Mouse (Mus musculus) limb, embryonic 11.5 days (tissue): ENCODE results near the gene Fem1a. TPM values are rescaled to one million over a fixed set of nuclear protein-coding genes. Genes with fewer than 3 reads are reported as not detected.

Source experiments
- ATAC-seq: fragments of 200-750 bp; cut with Nextera tagmentation; 2 replicates; pipeline ENCODE4 v1.8.0; 2017; ENCODE audit warnings: low read depth; ENCODE audit not compliant: insufficient number of reproducible peaks, low FRiP score, low TSS enrichment
- DNase-seq: peaks from one replicate; pipeline ENCODE4 v3.0.0-alpha.2; 2015; ENCODE audit warnings: low spot score
- H3K27ac ChIP-seq: fragments of 300-500 bp; sonication (generic); replicated peaks from 2 replicates; pipeline ENCODE4 v1.5.1; 2014; ENCODE audit warnings: low read depth, mild to moderate bottlenecking, low read length
- H3K27me3 ChIP-seq: fragments of 300-500 bp; sonication (generic); 2 replicates; pipeline ENCODE4 v1.6.1; 2014; ENCODE audit warnings: mild to moderate bottlenecking, low read length, mixed read lengths; ENCODE audit not compliant: control insufficient read depth, insufficient read depth
- H3K36me3 ChIP-seq: fragments of 300-500 bp; sonication (generic); 2 replicates; pipeline ENCODE4 v1.6.1; 2014; ENCODE audit warnings: mild to moderate bottlenecking, low read length, moderate library complexity, mixed read lengths; ENCODE audit not compliant: control insufficient read depth, insufficient read depth
- H3K4me1 ChIP-seq: fragments of 300-500 bp; sonication (generic); 2 replicates; pipeline ENCODE4 v1.6.1; 2014; ENCODE audit warnings: low read length, mixed read lengths; ENCODE audit not compliant: control insufficient read depth, insufficient read depth
- H3K4me2 ChIP-seq: fragments of 300-500 bp; sonication (generic); 2 replicates; pipeline ENCODE4 v1.6.1; 2014; ENCODE audit warnings: low read depth, mild to moderate bottlenecking, moderate library complexity; ENCODE audit not compliant: severe bottlenecking
- H3K4me3 ChIP-seq: fragments of 300-500 bp; sonication (generic); 2 replicates; pipeline ENCODE4 v1.5.1; 2014; ENCODE audit warnings: low read depth, low read length
- H3K9ac ChIP-seq: fragments of 300-500 bp; sonication (generic); 2 replicates; pipeline ENCODE4 v1.6.1; 2014; ENCODE audit warnings: mild to moderate bottlenecking, low read length
- H3K9me3 ChIP-seq: fragments of 300-500 bp; sonication (generic); 2 replicates; pipeline ENCODE4 v1.6.1; 2016; ENCODE audit warnings: low read length; ENCODE audit not compliant: control insufficient read depth
- WGBS: fragments of 180-500 bp; shearing (Covaris S2); extraction: QIAGEN DNeasy Blood & Tissue Kit; methylation state at CpG from one replicate; pipeline ENCODE4 v1.1.7; 2014; 5-methylcytosine and 5-hydroxymethylcytosine counted together
- polyA plus RNA-seq: library from polyadenylated mRNA; unstranded; fragments of >200 nt; fragmentation: Nextera tagmentation; extraction: Ambion mirVana; gene quantifications from 2 replicates; pipeline ENCODE4 v1.2.1, GENCODE M21; 2014

Fem1a gene
- polyA plus RNA-seq, 1 experiment from 2014 or later, result 12.5 TPM

- peak within 1 kb of the TSS; percentile 78 for H3K4me2 ChIP-seq
- DNase-seq, result peak; percentile 88
- no peaks in the 10 kb centered on the region for H3K36me3 ChIP-seq
- H3K4me1 ChIP-seq, result peaks cover 10% of the 10 kb centered on the region; the same call in 1 of the 2 replicates
- no peaks in the 10 kb centered on the region for H3K9me3 ChIP-seq
- peak within 1 kb of the TSS; percentile 76 for H3K4me3 ChIP-seq
- ATAC-seq, result peak; percentile 99
- peak within 1 kb of the TSS; percentile 76 for H3K27ac ChIP-seq
- WGBS, result under 1% methylated on average over 75 of the region's 78 CpGs
- no peaks in the 10 kb centered on the region for H3K27me3 ChIP-seq
- H3K9ac ChIP-seq, result peak within 1 kb of the TSS; percentile 81
Observed at GRCm38 (mm10) chr17:56218377-56219191, 38.0 kb upstream of the Fem1a start, which contains the start of gene Dpp9. Gene Dpp9 (minus strand): TSS chr17:56218905.

DNA sequence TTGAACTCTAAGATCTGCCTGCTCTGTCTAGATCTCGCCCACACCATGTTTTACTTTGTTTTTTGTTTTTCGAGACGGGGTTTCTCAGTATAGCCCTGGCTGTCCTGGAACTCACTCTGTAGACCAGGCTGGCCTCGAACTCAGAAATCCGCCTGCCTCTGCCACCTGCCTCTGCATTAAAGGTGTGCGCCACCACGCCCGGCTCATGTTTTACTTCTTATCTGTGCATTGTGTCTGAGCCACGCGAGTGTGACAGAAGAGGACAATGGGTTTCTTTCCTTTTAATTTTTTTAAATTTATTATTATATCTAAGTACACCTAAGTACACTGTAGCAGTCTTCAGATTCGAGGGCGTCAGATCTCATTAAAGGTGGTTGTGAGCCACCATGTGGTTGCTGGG is 37.4 kb upstream of the Fem1a start:
- H3K9me3 ChIP-seq, result no peaks in the 10 kb centered on the region
- peak overlapping the region; percentile 76 for H3K27ac ChIP-seq
- H3K4me1 ChIP-seq, result peaks cover 10% of the 10 kb centered on the region; the same call in 1 of the 2 replicates
- H3K36me3 ChIP-seq, result no peaks in the 10 kb centered on the region
- peak overlapping the region; percentile 76 for H3K4me3 ChIP-seq
- H3K4me2 ChIP-seq, result peak overlapping the region; percentile 78
- whole genome bisulfite sequencing, result 43% methylated on average over 12 of the region's 12 CpGs
- ATAC-seq, result no peak; the same call in 1 of the 2 replicates
- no peak for DNase-seq
- H3K27me3 ChIP-seq, result no peaks in the 10 kb centered on the region
- peak overlapping the region; percentile 34; the same call in 1 of the 2 replicates for H3K9ac ChIP-seq

DNA sequence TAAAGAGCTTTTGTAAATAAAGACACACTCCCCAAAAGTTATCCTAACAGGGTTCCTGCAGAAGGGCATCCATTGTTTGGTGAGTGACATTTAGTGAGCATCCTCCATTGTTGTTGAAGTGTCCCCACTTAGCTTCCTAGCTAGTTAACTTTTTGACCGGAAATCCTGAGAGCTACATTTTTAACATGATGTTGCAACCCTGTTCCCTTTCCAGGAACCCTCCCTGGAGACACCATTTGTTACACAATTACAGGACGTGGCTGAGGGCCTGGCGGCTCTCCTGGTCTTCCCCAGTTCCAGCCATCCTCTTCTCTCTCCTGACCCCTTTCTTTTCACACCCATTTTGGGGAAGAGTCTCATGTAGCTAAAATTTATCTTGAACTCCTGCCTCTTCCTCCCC is 36.8 kb upstream of the Fem1a start:
- H3K4me2 ChIP-seq, result no peak overlapping the region

GRCm38 (mm10) chr17:56224916-56225315 is 31.7 kb upstream of the Fem1a start:
- Histone ChIP-seq H3K4me1 (no peaks in the 10 kb centered on the region), H3K4me3 (no peak overlapping the region), H3K36me3 (no peaks in the 10 kb centered on the region), H3K9me3 (no peaks in the 10 kb centered on the region), H3K27ac (no peak overlapping the region), H3K9ac (no peak overlapping the region), H3K27me3 (no peaks in the 10 kb centered on the region), H3K4me2 (no peak overlapping the region)
- DNase-seq (no peak), ATAC-seq (no peak)
- 70% methylated on average over 1 of the region's 1 CpGs for WGBS

More for the DNA sequence above, 36.8 kb upstream of the Fem1a start:
- H3K36me3 ChIP-seq, result no peaks in the 10 kb centered on the region
- H3K4me1 ChIP-seq, result peaks cover 10% of the 10 kb centered on the region; the same call in 1 of the 2 replicates
- no peak for DNase-seq
- no peak overlapping the region for H3K9ac ChIP-seq
- no peaks in the 10 kb centered on the region for H3K27me3 ChIP-seq
- no peak overlapping the region for H3K4me3 ChIP-seq
- no peaks in the 10 kb centered on the region for H3K9me3 ChIP-seq
- 60% methylated on average over 3 of the region's 3 CpGs for WGBS
- no peak for ATAC-seq
- no peak overlapping the region for H3K27ac ChIP-seq

- 69% methylated on average over 3 of the region's 3 CpGs for WGBS
Observed at GRCm38 (mm10) chr17:56226566-56226965, 30.0 kb upstream of the Fem1a start.

DNA sequence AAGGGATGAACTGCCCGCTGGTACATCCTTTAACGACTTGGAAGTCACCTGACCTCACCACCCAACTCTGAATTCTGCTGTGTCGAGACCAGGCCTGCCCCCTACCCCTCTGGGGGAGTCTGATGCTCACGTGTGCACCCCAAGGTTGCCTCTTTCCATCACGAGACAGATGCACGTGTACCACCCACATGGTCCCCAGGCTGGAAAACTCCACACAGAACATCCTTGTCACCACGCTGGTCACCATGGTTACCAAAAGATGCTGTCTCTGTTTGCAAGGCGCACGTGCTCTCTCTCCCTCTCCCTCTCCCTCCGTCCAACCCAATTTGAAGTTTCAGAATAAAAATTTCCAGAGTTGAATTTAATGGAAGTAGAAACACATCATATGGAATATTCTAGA is 26.7 kb upstream of the Fem1a start:
- Histone ChIP-seq H3K27ac (no peak overlapping the region), H3K9me3 (no peaks in the 10 kb centered on the region), H3K4me2 (no peak overlapping the region), H3K36me3 (no peaks in the 10 kb centered on the region), H3K4me3 (no peak overlapping the region), H3K4me1 (peaks cover 3% of the 10 kb centered on the region), H3K27me3 (no peaks in the 10 kb centered on the region), H3K9ac (no peak overlapping the region)
- no peak for DNase-seq
- WGBS, result 71% methylated on average over 10 of the region's 10 CpGs
- ATAC-seq, result no peak

More at GRCm38 (mm10) chr17:56226566-56226965, 30.0 kb upstream of the Fem1a start:
- Histone ChIP-seq H3K27ac (no peak overlapping the region), H3K27me3 (no peaks in the 10 kb centered on the region), H3K4me2 (no peak overlapping the region), H3K9me3 (no peaks in the 10 kb centered on the region), H3K4me1 (no peaks in the 10 kb centered on the region), H3K9ac (no peak overlapping the region), H3K36me3 (no peaks in the 10 kb centered on the region), H3K4me3 (no peak overlapping the region)
- DNase-seq, result no peak
- no peak for ATAC-seq

DNA sequence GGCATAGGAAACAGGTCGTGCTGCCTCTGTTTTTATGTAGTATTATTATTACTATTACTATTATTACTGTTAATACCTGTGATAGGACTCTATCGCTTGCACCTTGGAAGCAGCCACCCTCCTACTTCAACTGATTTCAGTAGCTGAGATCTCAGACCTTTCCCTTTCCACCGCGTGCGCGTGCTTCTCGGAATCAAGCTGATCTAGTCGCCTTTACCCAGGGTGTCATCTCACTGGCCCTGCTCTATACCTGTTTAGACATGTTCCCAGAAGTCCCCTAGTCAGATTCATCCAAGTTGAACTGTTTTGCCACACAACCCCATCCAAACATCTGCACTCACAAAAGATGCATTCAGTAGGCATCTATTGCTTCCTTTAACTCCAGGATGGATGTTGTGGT is 23.2 kb upstream of the Fem1a start:
- no peak overlapping the region for H3K9ac ChIP-seq
- ATAC-seq (no peak), DNase-seq (no peak)
- H3K27me3 ChIP-seq, result no peaks in the 10 kb centered on the region
- no peaks in the 10 kb centered on the region for H3K9me3 ChIP-seq
- no peak overlapping the region for H3K4me3 ChIP-seq
- H3K27ac ChIP-seq, result no peak overlapping the region
- peaks cover 3% of the 10 kb centered on the region for H3K4me1 ChIP-seq
- WGBS, result 50% methylated on average over 8 of the region's 8 CpGs
- H3K36me3 ChIP-seq, result no peaks in the 10 kb centered on the region
- no peak overlapping the region for H3K4me2 ChIP-seq

DNA sequence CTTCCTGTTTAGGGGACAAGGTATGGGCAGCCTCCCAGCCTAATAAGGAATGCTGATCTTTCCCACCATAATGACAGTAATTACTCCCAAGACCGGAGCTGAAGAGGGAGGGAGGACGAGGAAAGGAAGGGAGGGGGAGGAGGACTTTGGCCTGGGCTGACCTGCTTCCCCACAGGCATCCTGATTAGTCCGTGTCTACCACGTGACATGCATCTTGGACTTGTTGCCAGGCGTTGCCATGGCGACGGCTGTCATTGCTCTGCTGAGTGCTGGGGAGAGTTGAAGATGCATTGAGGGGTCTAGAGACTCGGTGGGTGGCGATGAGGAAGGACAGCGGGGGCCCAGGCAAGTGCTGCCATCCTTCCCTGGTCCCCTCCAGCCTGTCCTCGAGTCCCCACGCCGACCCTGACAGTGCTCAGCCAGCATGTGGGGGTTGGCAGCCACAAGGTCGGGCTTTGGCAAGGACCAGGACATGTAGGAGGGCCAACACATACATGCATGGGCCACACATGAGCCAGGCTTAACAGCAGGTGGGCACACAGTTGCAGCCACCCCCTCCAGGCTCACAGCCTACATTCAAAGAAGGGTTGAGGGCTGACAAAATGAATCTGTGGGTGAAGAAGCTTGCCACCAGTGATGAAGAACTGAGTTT is 22.7 kb upstream of the Fem1a start:
- Histone ChIP-seq H3K9ac (no peak overlapping the region), H3K4me3 (no peak overlapping the region), H3K4me1 (peaks cover 3% of the 10 kb centered on the region), H3K27ac (no peak overlapping the region), H3K9me3 (no peaks in the 10 kb centered on the region), H3K4me2 (no peak overlapping the region; the same call in 1 of the 2 replicates), H3K36me3 (no peaks in the 10 kb centered on the region), H3K27me3 (no peaks in the 10 kb centered on the region)
- DNase-seq (peak; percentile 74), ATAC-seq (no peak)
- WGBS, result 6% methylated on average over 14 of the region's 14 CpGs
